Mouse (Mus musculus) small intestine, adult 2 months (tissue): ENCODE results near the gene Vps35l. TPM values are rescaled to one million over a fixed set of nuclear protein-coding genes. Genes with fewer than 3 reads are reported as not detected.

Experiments
- H3K27ac ChIP-seq: fragments of 200-500 bp; 2 replicates; pipeline ENCODE4 v1.5.1; 2012; ENCODE audit warnings: low read depth, low read length, control low read depth, inconsistent platforms; ENCODE audit not compliant: insufficient read depth
- H3K27me3 ChIP-seq: fragments of 200-500 bp; 2 replicates; pipeline ENCODE4 v1.6.1; 2012; ENCODE audit warnings: mild to moderate bottlenecking, moderate library complexity, low read length, inconsistent platforms; ENCODE audit not compliant: control insufficient read depth, insufficient read depth
- H3K36me3 ChIP-seq: fragments of 200-500 bp; 2 replicates; pipeline ENCODE4 v1.6.1; 2012; ENCODE audit warnings: mild to moderate bottlenecking, low read length, control low read depth, inconsistent platforms; ENCODE audit not compliant: control insufficient read depth, insufficient read depth
- H3K4me1 ChIP-seq: fragments of 200-500 bp; 2 replicates; pipeline ENCODE4 v1.6.1; 2012; ENCODE audit warnings: low read length, inconsistent platforms, mixed read lengths; ENCODE audit not compliant: control insufficient read depth, insufficient read depth, insufficient read length
- H3K4me3 ChIP-seq: fragments of 200-500 bp; 2 replicates; pipeline ENCODE4 v1.5.1; 2012; ENCODE audit warnings: low read depth, mild to moderate bottlenecking, control low read depth, inconsistent platforms, low read length, moderate library complexity
- CTCF ChIP-seq: fragments of 200-500 bp; IDR thresholded peaks from 2 replicates; pipeline ENCODE4 v1.5.1; 2012; ENCODE audit warnings: low read depth, mild to moderate bottlenecking, control low read depth, inconsistent platforms, low read length, moderate library complexity, mixed read lengths; ENCODE audit not compliant: insufficient replicate concordance, insufficient read length; ENCODE audit errors: extremely low read depth
- POLR2A ChIP-seq: fragments of 200-500 bp; IDR thresholded peaks from 2 replicates; pipeline ENCODE4 v1.6.1; 2012; ENCODE audit warnings: low read depth, mild to moderate bottlenecking, control low read depth, inconsistent platforms, low read length, moderate library complexity
- WGBS: fragments of 180-500 bp; shearing (Covaris S2); methylation state at CpG from one replicate; pipeline ENCODE4 v1.1.7; 2018; 5-methylcytosine and 5-hydroxymethylcytosine counted together
- polyA plus RNA-seq: library from polyadenylated mRNA; depleted of rRNA; stranded (reverse); fragments of >200 nt; gene quantifications from 2 replicates; pipeline ENCODE4 v1.2.3, GENCODE M21; 2012

The Vps35l gene
- polyA plus RNA-seq, 1 experiment, result 29.9 TPM

DNA sequence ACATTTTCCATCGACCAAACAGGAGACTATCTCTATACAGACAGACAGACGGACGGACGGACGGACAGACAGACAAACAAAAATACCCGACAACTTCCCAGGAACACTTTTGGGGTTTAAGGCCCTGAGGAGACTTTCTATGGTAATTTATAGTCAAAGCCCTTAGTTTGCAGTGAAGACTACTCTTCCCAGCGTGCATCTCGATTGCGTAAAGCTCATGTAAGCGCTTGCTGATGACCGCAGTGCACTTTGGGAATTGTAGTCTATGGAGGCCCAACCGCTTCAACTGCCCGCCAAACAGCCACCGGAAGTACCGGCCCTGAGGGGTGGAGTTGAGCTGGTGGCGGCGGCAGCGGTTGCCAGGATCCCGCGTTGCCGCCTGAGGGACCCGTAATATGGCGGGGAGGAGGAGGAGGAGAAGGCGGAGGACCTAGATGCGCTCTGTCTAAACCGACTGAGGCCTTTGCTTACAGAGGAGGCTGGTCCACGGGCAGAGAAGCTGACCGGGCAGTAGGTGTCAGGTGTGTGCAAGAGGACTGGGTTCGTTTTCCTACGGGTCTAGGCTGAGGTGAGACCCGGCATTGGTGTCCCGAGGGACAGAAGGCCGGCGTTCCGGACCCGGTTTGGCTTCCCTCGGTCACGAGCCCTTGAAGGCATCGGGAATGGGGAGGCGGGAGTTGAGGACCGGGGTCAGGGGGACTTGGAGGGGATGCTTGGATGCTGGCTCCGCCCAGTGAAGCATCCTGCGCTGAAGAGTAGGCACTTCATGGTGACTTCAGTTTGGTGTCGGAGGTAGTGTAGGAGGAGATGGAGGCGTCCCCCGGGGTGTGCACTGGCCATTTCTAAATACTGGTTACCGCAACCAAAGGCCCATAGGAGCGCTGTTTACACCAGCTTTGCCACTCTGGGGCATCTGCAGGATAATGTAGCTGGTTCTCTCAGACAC is 27.5 kb upstream of the Vps35l start, which contains the start of gene Ccp110:
TSS of gene Ccp110 (plus strand) at position 325 of the 946 bp plus-strand sequence.
- Histone ChIP-seq H3K36me3 (0 out of 2 replicates have a peak, but pooled peaks cover 3% of the 10 kb centered on the region), H3K4me1 (peaks cover 5% of the 10 kb centered on the region; the same call in 1 of the 2 replicates), H3K27me3 (peaks cover 6% of the 10 kb centered on the region; the same call in 1 of the 2 replicates), H3K4me3 (peak within 1 kb of the TSS; percentile 88), H3K27ac (no peak within 1 kb of the TSS)
- TF ChIP-seq CTCF (no peak), POLR2A (no peak; the same call in 1 of the 2 replicates)
- WGBS, result 1% methylated on average over 48 of the region's 48 CpGs

GRCm38 (mm10) chr7:118714873-118715272 is 25.2 kb upstream of the Vps35l start:
- Histone ChIP-seq H3K4me3 (no peak overlapping the region), H3K27me3 (peaks cover 6% of the 10 kb centered on the region; the same call in 1 of the 2 replicates), H3K4me1 (peaks cover 5% of the 10 kb centered on the region; the same call in 1 of the 2 replicates), H3K36me3 (peaks cover 4% of the 10 kb centered on the region), H3K27ac (no peak overlapping the region)
- WGBS, result 89% methylated on average over 1 of the region's 1 CpGs
- TF ChIP-seq POLR2A (no peak), CTCF (no peak)

- H3K4me3 ChIP-seq, result no peak overlapping the region
- no peak overlapping the region for H3K27ac ChIP-seq
- no peaks in the 10 kb centered on the region for H3K27me3 ChIP-seq
- peaks cover 3% of the 10 kb centered on the region; the same call in 1 of the 2 replicates for H3K4me1 ChIP-seq
- WGBS, result 96% methylated on average over 4 of the region's 4 CpGs
- H3K36me3 ChIP-seq, result peaks cover 8% of the 10 kb centered on the region
- no peak for TF ChIP-seq CTCF
- TF ChIP-seq POLR2A, result no peak
Observed at GRCm38 (mm10) chr7:118718066-118718465, 22.0 kb upstream of the Vps35l start.

- Histone ChIP-seq H3K27ac (no peak overlapping the region), H3K36me3 (peaks cover 9% of the 10 kb centered on the region), H3K4me1 (peaks cover 3% of the 10 kb centered on the region; the same call in 1 of the 2 replicates), H3K27me3 (no peaks in the 10 kb centered on the region), H3K4me3 (no peak overlapping the region)
- no peak for TF ChIP-seq CTCF
- no peak for TF ChIP-seq POLR2A
- 94% methylated on average over 9 of the region's 9 CpGs for WGBS
Observed at GRCm38 (mm10) chr7:118723927-118724326, 16.1 kb upstream of the Vps35l start.

DNA sequence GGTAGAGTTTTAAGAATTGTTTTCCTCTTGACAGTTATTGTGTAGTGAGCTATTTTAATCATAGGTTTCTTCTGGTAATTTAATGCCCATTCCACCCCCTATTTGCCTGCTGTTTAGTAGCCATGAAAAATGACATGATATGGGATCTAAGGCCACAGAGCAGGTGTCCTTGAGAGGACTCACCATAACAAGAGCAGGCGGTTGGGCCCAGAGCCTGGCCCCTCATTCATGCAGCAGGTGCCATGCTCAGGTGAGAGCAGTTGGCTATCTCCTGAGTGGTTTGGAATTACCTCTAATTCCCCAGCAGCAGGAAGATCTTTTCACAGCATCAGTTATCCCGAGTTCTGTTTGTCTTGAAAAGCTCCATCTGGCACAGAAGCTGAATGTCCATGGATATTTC is 14.6 kb upstream of the Vps35l start:
- no peak overlapping the region for H3K27ac ChIP-seq
- H3K4me3 ChIP-seq, result no peak overlapping the region
- TF ChIP-seq CTCF (no peak), POLR2A (no peak)
- no peaks in the 10 kb centered on the region for H3K27me3 ChIP-seq
- peaks cover 9% of the 10 kb centered on the region for H3K36me3 ChIP-seq
- H3K4me1 ChIP-seq, result peaks cover 5% of the 10 kb centered on the region; the same call in 1 of the 2 replicates
- WGBS, result 85% methylated on average over 2 of the region's 2 CpGs

GRCm38 (mm10) chr7:118728846-118729587 is 11.0 kb upstream of the Vps35l start:
- Histone ChIP-seq H3K4me3 (no peak overlapping the region), H3K4me1 (peaks cover 5% of the 10 kb centered on the region; the same call in 1 of the 2 replicates), H3K36me3 (peaks cover 4% of the 10 kb centered on the region), H3K27ac (no peak overlapping the region), H3K27me3 (no peaks in the 10 kb centered on the region)
- TF ChIP-seq POLR2A (no peak), CTCF (no peak)
- 75% methylated on average over 13 of the region's 13 CpGs for WGBS

DNA sequence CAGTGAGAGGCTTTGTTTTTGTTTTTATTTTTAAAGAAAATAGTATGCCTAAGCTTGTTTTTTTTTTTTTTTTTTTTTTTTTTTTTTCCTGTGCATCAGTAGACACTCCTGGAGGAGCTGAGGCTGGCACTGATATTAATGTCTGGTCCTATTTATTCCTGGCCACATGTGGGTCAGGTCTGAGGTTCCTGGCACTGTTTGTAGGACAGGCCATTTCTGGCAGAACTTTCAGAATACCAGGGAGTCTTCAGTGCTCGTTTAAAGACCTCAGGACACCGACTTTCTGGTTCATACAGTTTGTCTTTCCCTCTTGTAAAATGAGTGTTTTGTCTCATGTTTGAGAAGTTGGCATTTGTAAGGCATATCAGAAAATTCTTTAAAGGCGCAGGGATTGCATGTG is 8.2 kb upstream of the Vps35l start:
- no peak overlapping the region for H3K27ac ChIP-seq
- H3K36me3 ChIP-seq, result no peaks in the 10 kb centered on the region; the same call in 1 of the 2 replicates
- no peak overlapping the region for H3K4me3 ChIP-seq
- WGBS, result 89% methylated on average over 3 of the region's 3 CpGs
- H3K4me1 ChIP-seq, result peaks cover 5% of the 10 kb centered on the region; the same call in 1 of the 2 replicates
- TF ChIP-seq POLR2A (no peak), CTCF (no peak)
- H3K27me3 ChIP-seq, result no peaks in the 10 kb centered on the region
